In genomic region chr3:96684151-96684821, GRCm38 (mm10) we compare ENCODE assay signal across 8 mouse cellular contexts. TPM values are rescaled to one million over a fixed set of nuclear protein-coding genes. Genes with fewer than 3 reads are reported as not detected.
DNase-seq lines count a peak whose midpoint lies in the region; ATAC-seq and TF ChIP-seq lines count a peak whose summit lies in the region.

No protein-coding gene starts in this region.

- no peak overlapping the region; the same call in 1 of the 2 replicates for H3K4me3 ChIP-seq in left cerebral cortex, adult 2 months
- H3K4me3 ChIP-seq in embryonic facial prominence, embryonic 15.5 days (replicated peaks), result peak overlapping the region; percentile 21
- peak overlapping the region; percentile 33 for H3K4me3 ChIP-seq in intestine, embryonic 16.5 days (ENCODE audit: low read length)
- peak overlapping the region; percentile 33; the same call in 1 of the 2 replicates for H3K4me3 ChIP-seq in small intestine, adult 2 months (ENCODE audit: low read depth, low read length)

- TF ChIP-seq POLR2A in small intestine, adult 2 months (IDR thresholded peaks at IDR 0.05; ENCODE audit: low read depth, low read length), result no peak

- WGBS in embryonic facial prominence, embryonic 15.5 days, result 61% methylated on average over 17 of the region's 17 CpGs
- 50% methylated on average over 17 of the region's 17 CpGs for whole genome bisulfite sequencing in intestine, embryonic 16.5 days
- WGBS in small intestine, adult 2 months, result 56% methylated on average over 17 of the region's 17 CpGs

- no peaks in the 10 kb centered on the region for H3K36me3 ChIP-seq in embryonic facial prominence, embryonic 15.5 days
- no peaks in the 10 kb centered on the region for H3K36me3 ChIP-seq in intestine, embryonic 16.5 days (ENCODE audit: control insufficient read depth, insufficient read depth, low read length)
- no peaks in the 10 kb centered on the region for H3K36me3 ChIP-seq in small intestine, adult 2 months (ENCODE audit: control insufficient read depth, insufficient read depth, low read length)

- TF ChIP-seq CTCF in left cerebral cortex, adult 2 months (IDR thresholded peaks at IDR 0.05), result no peak
- TF ChIP-seq CTCF in small intestine, adult 2 months (IDR thresholded peaks at IDR 0.05; ENCODE audit: extremely low read depth, insufficient read length, insufficient replicate concordance, low read depth, low read length), result no peak

- no peak for DNase-seq in left cerebral cortex, adult 2 months (ENCODE audit: extremely low spot score in 1 of 2, low spot score in 2 of 2)
- no peak for DNase-seq in left cerebral cortex, postnatal 14 days (ENCODE audit: low spot score in 2 of 2)
- no peak for DNase-seq in yolk sac, embryonic 10.5 days (ENCODE audit: low spot score)
- DNase-seq in embryo, embryonic 10.5 days (ENCODE audit: low spot score), result no peak
- no peak for DNase-seq in spleen, adult 12 weeks (ENCODE audit: low spot score)

- peaks cover 14% of the 10 kb centered on the region for H3K27me3 ChIP-seq in embryonic facial prominence, embryonic 15.5 days
- peaks cover 4% of the 10 kb centered on the region; the same call in 1 of the 2 replicates for H3K27me3 ChIP-seq in intestine, embryonic 16.5 days (replicated peaks; ENCODE audit: control insufficient read depth, insufficient read depth, low read length)
- H3K27me3 ChIP-seq in small intestine, adult 2 months (ENCODE audit: control insufficient read depth, insufficient read depth, low read length), result peaks cover 13% of the 10 kb centered on the region; the same call in 1 of the 2 replicates

- H3K9me3 ChIP-seq in embryonic facial prominence, embryonic 15.5 days (replicated peaks), result no peaks in the 10 kb centered on the region
- H3K9me3 ChIP-seq in intestine, embryonic 16.5 days (ENCODE audit: control insufficient read depth, low read length), result no peaks in the 10 kb centered on the region

- intact Hi-C loops in left cerebral cortex, adult 2 months (cut with DNase I), result no loop called here
- intact Hi-C loops in left cerebral cortex, postnatal 14 days (cut with DNase I), result no loop called here

- no peak overlapping the region for H3K9ac ChIP-seq in embryonic facial prominence, embryonic 15.5 days
- H3K9ac ChIP-seq in intestine, embryonic 16.5 days (ENCODE audit: low read depth, low read length), result peak overlapping the region; percentile 55

- H3K4me2 ChIP-seq in embryonic facial prominence, embryonic 15.5 days (replicated peaks), result peak overlapping the region; percentile 47
- peak overlapping the region; percentile 54 for H3K4me2 ChIP-seq in intestine, embryonic 16.5 days (ENCODE audit: low read depth, low read length)

- peak overlapping the region; percentile 7; the same call in 1 of the 2 replicates for H3K27ac ChIP-seq in left cerebral cortex, adult 2 months
- H3K27ac ChIP-seq in embryonic facial prominence, embryonic 15.5 days (replicated peaks), result no peak overlapping the region
- no peak overlapping the region for H3K27ac ChIP-seq in intestine, embryonic 16.5 days (ENCODE audit: low read length)
- H3K27ac ChIP-seq in small intestine, adult 2 months (ENCODE audit: insufficient read depth, low read depth, low read length), result no peak overlapping the region

- no peak for ATAC-seq in embryonic facial prominence, embryonic 15.5 days (ENCODE audit: insufficient number of reproducible peaks, low FRiP score, low TSS enrichment, low read depth)
- ATAC-seq in intestine, embryonic 16.5 days, result no peak

- peaks cover 16% of the 10 kb centered on the region for H3K4me1 ChIP-seq in embryonic facial prominence, embryonic 15.5 days
- peaks cover 9% of the 10 kb centered on the region for H3K4me1 ChIP-seq in intestine, embryonic 16.5 days (ENCODE audit: control insufficient read depth, insufficient read depth, low read length)
- peaks cover 3% of the 10 kb centered on the region; the same call in 1 of the 2 replicates for H3K4me1 ChIP-seq in small intestine, adult 2 months (ENCODE audit: control insufficient read depth, insufficient read depth, insufficient read length, low read length)

RNA-seq across cellular contexts. Expression of gene Pias3, which starts 11.9 kb away (rescaled TPM):
- 10 to 100 TPM; 23.6 to 30.3 TPM for total RNA-seq in left cerebral cortex, adult 2 months (2021)
- total RNA-seq in left cerebral cortex, postnatal 14 days (2021), result 10 to 100 TPM; 17.6 to 22.7 TPM
- 65.4 and 74.1 TPM in 2 replicates for polyA plus RNA-seq in embryonic facial prominence, embryonic 15.5 days (2015; fragmentation: Nextera tagmentation; extraction: Ambion mirVana)
- polyA plus RNA-seq in intestine, embryonic 16.5 days (2015; fragmentation: Nextera tagmentation; extraction: Ambion mirVana), result 35.7 and 36.6 TPM in 2 replicates
- 10.1 and 17.9 TPM in 2 replicates for polyA plus RNA-seq in small intestine, adult 2 months (2012; rRNA removed)

RNA-seq across cellular contexts. Expression of gene Ankrd35, which starts 14.4 kb away (rescaled TPM):
- 1 to 10 TPM; 8.3 to 9.5 TPM for total RNA-seq in left cerebral cortex, adult 2 months (2021)
- total RNA-seq in left cerebral cortex, postnatal 14 days (2021), result 1 to 10 TPM; 4.6 to 7.6 TPM
- 10.2 TPM in 2 replicates for polyA plus RNA-seq in embryonic facial prominence, embryonic 15.5 days (2015; fragmentation: Nextera tagmentation; extraction: Ambion mirVana)
- polyA plus RNA-seq in intestine, embryonic 16.5 days (2015; fragmentation: Nextera tagmentation; extraction: Ambion mirVana), result 0.28 and 0.39 TPM in 2 replicates
- 0.74 and 1.8 TPM in 2 replicates for polyA plus RNA-seq in small intestine, adult 2 months (2012; rRNA removed)

RNA-seq across cellular contexts. Expression of gene Nudt17, which starts 24.1 kb away (rescaled TPM):
- 10 to 100 TPM in 1 of 2 experiments, 1 to 10 TPM in 1; 8.7 to 10.4 TPM for total RNA-seq in left cerebral cortex, adult 2 months (2021)
- 1 to 10 TPM; 5.7 to 6.6 TPM for total RNA-seq in left cerebral cortex, postnatal 14 days (2021)
- 15.3 and 16.3 TPM in 2 replicates for polyA plus RNA-seq in embryonic facial prominence, embryonic 15.5 days (2015; fragmentation: Nextera tagmentation; extraction: Ambion mirVana)
- 5.6 and 6.2 TPM in 2 replicates for polyA plus RNA-seq in intestine, embryonic 16.5 days (2015; fragmentation: Nextera tagmentation; extraction: Ambion mirVana)
- polyA plus RNA-seq in small intestine, adult 2 months (2012; rRNA removed), result 0.70 and 1.2 TPM in 2 replicates

RNA-seq across cellular contexts. Expression of gene Itga10, which starts 38.9 kb away (rescaled TPM):
- 1 to 10 TPM; 2.9 to 3.6 TPM for total RNA-seq in left cerebral cortex, adult 2 months (2021)
- 1 to 10 TPM; 1.5 to 2.5 TPM for total RNA-seq in left cerebral cortex, postnatal 14 days (2021)
- polyA plus RNA-seq in embryonic facial prominence, embryonic 15.5 days (2015; fragmentation: Nextera tagmentation; extraction: Ambion mirVana), result 6.3 and 6.9 TPM in 2 replicates
- 0.48 and 0.49 TPM in 2 replicates for polyA plus RNA-seq in intestine, embryonic 16.5 days (2015; fragmentation: Nextera tagmentation; extraction: Ambion mirVana)
- polyA plus RNA-seq in small intestine, adult 2 months (2012; rRNA removed), result 0.49 and 0.53 TPM in 2 replicates

RNA-seq across cellular contexts. Expression of gene Polr3c, which starts 43.1 kb away (rescaled TPM):
- 10 to 100 TPM; 22.7 to 25.3 TPM for total RNA-seq in left cerebral cortex, adult 2 months (2021)
- 10 to 100 TPM; 25.5 to 27.7 TPM for total RNA-seq in left cerebral cortex, postnatal 14 days (2021)
- 32.3 and 32.8 TPM in 2 replicates for polyA plus RNA-seq in embryonic facial prominence, embryonic 15.5 days (2015; fragmentation: Nextera tagmentation; extraction: Ambion mirVana)
- polyA plus RNA-seq in intestine, embryonic 16.5 days (2015; fragmentation: Nextera tagmentation; extraction: Ambion mirVana), result 37.7 and 41.0 TPM in 2 replicates
- 20.0 and 47.6 TPM in 2 replicates for polyA plus RNA-seq in small intestine, adult 2 months (2012; rRNA removed)
